Mouse (Mus musculus) cerebellum, adult 2 months (tissue): ENCODE measurements at regions not wholly inside any gene's neighbourhood (a gene's known extent, or its start where the extent isn't known, plus 50 kb on each side); places are given as distances from the start of the nearest gene placed in this dataset.

Experiments
- CTCF ChIP-seq: fragments of 200-500 bp; IDR thresholded peaks from 2 replicates; pipeline ENCODE4 v1.5.1; 2011; ENCODE audit warnings: low read depth, mild to moderate bottlenecking, control low read depth, low read length, moderate library complexity, borderline replicate concordance; ENCODE audit not compliant: insufficient read depth
- POLR2A ChIP-seq: fragments of 200-500 bp; IDR thresholded peaks from 2 replicates; pipeline ENCODE4 v1.6.1; 2011; ENCODE audit warnings: low read length, control low read depth, borderline replicate concordance; ENCODE audit not compliant: insufficient read depth

- TF ChIP-seq POLR2A (no peak), CTCF (no peak)
Observed at GRCm38 (mm10) chr7:95954511-95954910, 216.5 kb upstream of the Tenm4 start.
